Mouse (Mus musculus): ENCODE measurements at regions not wholly inside any gene's neighbourhood (a gene's known extent, or its start where the extent isn't known, plus 50 kb on each side); places are given as distances from the start of the nearest gene placed in this dataset.

- no peak for ATAC-seq (replicated peaks in 1 of 2; ENCODE audit: insufficient read depth in 1 of 2, low FRiP score in 2 of 2, low TSS enrichment in 1 of 2, low read depth in 1 of 2, poor library complexity in 2 of 2, severe bottlenecking in 2 of 2)
Measured at GRCm38 (mm10) chr3:20986377-20986727, 619.4 kb upstream of the Agtr1b start.

DNA sequence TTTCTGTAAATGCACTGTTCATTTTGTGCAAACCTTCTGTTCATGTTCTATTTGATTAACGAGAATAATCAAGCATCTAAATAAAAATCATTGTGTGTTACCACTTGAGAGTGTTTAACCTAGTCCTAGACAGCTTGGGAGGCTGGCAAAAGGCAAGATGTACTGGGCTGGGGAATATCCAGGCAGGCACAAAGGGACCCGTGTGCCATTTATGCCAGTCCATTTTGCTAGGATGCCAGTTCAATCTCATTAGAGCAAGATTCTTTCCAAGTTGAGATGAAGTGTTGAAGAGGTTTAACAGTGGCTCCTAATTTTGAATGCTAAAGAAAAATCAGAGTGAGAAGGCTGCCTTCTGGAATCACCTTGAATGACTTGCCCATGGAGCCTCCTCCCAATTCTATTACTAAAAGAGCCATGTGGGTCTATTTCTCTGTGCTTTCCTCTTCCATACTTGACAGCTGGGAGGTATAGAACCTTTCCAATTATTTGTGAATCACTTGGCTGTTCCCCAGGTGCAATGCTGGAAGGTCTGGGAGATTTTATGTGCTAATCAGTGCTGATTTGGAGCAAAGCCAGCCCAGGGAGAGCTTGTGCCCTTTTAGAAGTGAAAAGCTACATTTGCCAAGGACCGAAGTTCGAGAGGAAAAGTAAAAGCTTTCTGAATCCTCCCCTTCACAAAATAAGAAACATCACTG lies 618.9 kb upstream of the Agtr1b start:
- no peak for ATAC-seq (replicated peaks in 1 of 2; ENCODE audit: insufficient read depth in 1 of 2, low FRiP score in 2 of 2, low TSS enrichment in 1 of 2, low read depth in 1 of 2, poor library complexity in 2 of 2, severe bottlenecking in 2 of 2)

DNA sequence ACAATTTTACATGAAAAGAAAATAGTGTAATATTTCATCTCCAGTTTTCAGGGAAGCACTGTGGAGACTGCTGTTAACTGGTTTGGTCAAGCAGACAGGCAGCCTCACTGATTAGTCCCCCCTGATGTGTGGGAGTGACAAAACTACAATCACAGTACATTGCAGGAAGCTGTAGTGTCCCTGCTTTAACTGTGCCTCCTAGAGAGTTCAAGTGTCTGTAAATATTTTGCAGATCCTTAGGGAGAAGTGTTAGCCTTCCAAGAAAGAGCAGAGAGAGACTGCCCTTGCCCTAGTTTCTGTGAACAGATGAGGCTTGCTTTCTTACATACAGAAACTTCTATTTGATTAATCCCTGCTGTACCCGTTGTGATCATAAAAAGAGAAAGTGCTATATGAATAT lies 617.2 kb upstream of the Agtr1b start:
- no peak for ATAC-seq (replicated peaks in 1 of 2; ENCODE audit: insufficient read depth in 1 of 2, low FRiP score in 2 of 2, low TSS enrichment in 1 of 2, low read depth in 1 of 2, poor library complexity in 2 of 2, severe bottlenecking in 2 of 2)

DNA sequence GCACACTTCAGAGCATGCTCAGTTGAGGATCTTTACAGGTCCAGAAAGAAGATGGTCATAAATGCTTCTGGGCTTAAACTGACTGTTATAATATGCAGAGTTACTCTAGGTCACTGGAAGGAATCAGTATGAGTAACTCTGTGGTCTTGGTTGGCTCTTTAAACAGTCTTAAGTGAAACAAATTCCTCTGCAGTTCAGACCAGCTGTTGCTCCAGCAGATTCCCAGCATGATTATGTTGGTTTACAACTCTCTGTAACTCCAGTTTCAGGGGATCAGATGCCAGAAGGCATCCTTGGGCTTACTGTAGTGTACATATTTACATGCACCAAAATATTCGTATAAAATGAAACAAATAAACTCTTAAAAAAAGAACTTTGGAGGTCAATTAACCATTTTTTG lies 606.1 kb upstream of the Agtr1b start:
- no peak for ATAC-seq (replicated peaks in 1 of 2; ENCODE audit: insufficient read depth in 1 of 2, low FRiP score in 2 of 2, low TSS enrichment in 1 of 2, low read depth in 1 of 2, poor library complexity in 2 of 2, severe bottlenecking in 2 of 2)

Measured in hematopoietic stem cell, adult 5-6 weeks (primary cell).